Mouse (Mus musculus): ENCODE data around the gene Prdx6. TPM values are rescaled to one million over a fixed set of nuclear protein-coding genes. Genes with fewer than 3 reads are reported as not detected.

Gene Prdx6
- 357 and 360 TPM in 2 replicates for polyA plus RNA-seq (2016; fragmentation: Nextera tagmentation; extraction: Ambion mirVana)

DNA sequence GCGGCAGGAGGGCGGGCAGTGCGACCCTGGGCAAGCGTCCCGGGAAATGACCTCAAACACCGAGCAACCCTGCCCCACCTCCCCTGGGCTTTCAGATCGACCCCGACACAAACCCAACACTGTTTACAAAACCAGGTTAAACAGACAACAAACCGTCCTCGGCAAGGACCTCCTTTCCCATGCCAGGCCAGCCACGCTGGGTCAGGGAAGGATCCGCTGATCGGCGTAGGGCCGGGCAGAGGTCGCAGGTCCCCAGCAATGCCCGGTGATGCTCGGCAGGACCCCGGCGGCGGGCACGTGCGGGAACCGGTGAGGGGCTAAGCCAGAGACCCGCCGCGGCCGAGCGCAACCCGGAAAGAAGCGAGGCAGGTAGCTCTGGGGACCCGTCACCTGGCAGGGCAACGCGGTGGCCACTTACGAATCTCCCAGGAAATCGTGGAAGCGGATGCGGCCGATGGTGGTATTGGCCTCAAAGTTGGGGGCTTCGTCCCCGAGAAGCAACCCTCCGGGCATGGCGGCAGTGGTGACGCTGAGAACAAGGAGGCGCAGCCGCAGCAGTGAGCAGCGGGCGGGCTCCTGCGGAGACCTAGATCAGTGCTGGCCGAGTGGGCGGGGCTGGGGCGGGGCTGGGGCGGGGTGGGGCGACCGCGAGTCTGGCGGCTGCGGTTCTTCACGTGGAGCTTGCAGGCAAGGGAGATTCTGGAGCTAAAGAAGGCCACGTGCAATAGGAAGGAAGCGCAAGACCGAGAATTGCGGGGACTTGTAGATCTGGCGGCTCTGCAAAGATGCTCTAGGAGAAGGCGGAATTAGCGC is at the start of gene Prdx6:
Gene Prdx6, minus strand, starts transcription at position 616 of the 813 bp plus-strand sequence.
- H3K27ac ChIP-seq: peak within 1 kb of the TSS; percentile 67; the same call in 1 of the 2 replicates
- H3K9ac ChIP-seq: peak within 1 kb of the TSS; percentile 84
- peaks cover 9% of the 10 kb centered on the region for H3K27me3 ChIP-seq
- peak; percentile 96 for ATAC-seq (ENCODE audit: low FRiP score)
- H3K4me2 ChIP-seq: peak within 1 kb of the TSS; percentile 77
- peaks cover 30% of the 10 kb centered on the region for H3K4me1 ChIP-seq
- WGBS: under 1% methylated on average over 65 of the region's 66 CpGs
- peak within 1 kb of the TSS; percentile 75 for H3K4me3 ChIP-seq (replicated peaks)
- peaks cover 13% of the 10 kb centered on the region for H3K36me3 ChIP-seq (replicated peaks)
- no peaks in the 10 kb centered on the region for H3K9me3 ChIP-seq

GRCm38 (mm10) chr1:161288256-161288655 is 37.2 kb upstream of the Prdx6 start:
- no peak overlapping the region for H3K27ac ChIP-seq
- H3K4me3 ChIP-seq (replicated peaks): no peak overlapping the region
- H3K4me2 ChIP-seq: no peak overlapping the region
- no peak overlapping the region for H3K9ac ChIP-seq
- no peaks in the 10 kb centered on the region for H3K27me3 ChIP-seq
- WGBS: 54% methylated on average over 12 of the region's 12 CpGs
- H3K36me3 ChIP-seq (replicated peaks): no peaks in the 10 kb centered on the region
- H3K9me3 ChIP-seq: no peaks in the 10 kb centered on the region
- H3K4me1 ChIP-seq: peaks cover 3% of the 10 kb centered on the region; the same call in 1 of the 2 replicates
- ATAC-seq (ENCODE audit: low FRiP score): no peak

GRCm38 (mm10) chr1:161286726-161287310 is 35.8 kb upstream of the Prdx6 start:
- WGBS: 29% methylated on average over 11 of the region's 11 CpGs
- no peak overlapping the region for H3K4me3 ChIP-seq (replicated peaks)
- no peaks in the 10 kb centered on the region for H3K9me3 ChIP-seq

GRCm38 (mm10) chr1:161281054-161281688 is 30.2 kb upstream of the Prdx6 start:
- Histone ChIP-seq H3K36me3 (replicated peaks) (no peaks in the 10 kb centered on the region), H3K27ac (no peak overlapping the region), H3K27me3 (no peaks in the 10 kb centered on the region), H3K9ac (no peak overlapping the region), H3K9me3 (no peaks in the 10 kb centered on the region), H3K4me1 (no peaks in the 10 kb centered on the region), H3K4me3 (replicated peaks) (no peak overlapping the region), H3K4me2 (no peak overlapping the region)
- ATAC-seq (ENCODE audit: low FRiP score): no peak
- WGBS: 78% methylated on average over 3 of the region's 3 CpGs

More at GRCm38 (mm10) chr1:161286726-161287310, 35.8 kb upstream of the Prdx6 start:
- H3K27me3 ChIP-seq: no peaks in the 10 kb centered on the region
- peak overlapping the region; percentile 27; the same call in 1 of the 2 replicates for H3K4me2 ChIP-seq
- H3K36me3 ChIP-seq (replicated peaks): no peaks in the 10 kb centered on the region
- H3K9ac ChIP-seq: no peak overlapping the region
- no peak overlapping the region for H3K27ac ChIP-seq
- peaks cover 3% of the 10 kb centered on the region; the same call in 1 of the 2 replicates for H3K4me1 ChIP-seq
- peak; percentile 82 for ATAC-seq (ENCODE audit: low FRiP score)

- ATAC-seq (ENCODE audit: low FRiP score): no peak
- 80% methylated on average over 6 of the region's 6 CpGs for WGBS
- H3K4me3 ChIP-seq (replicated peaks): no peak overlapping the region
- H3K9me3 ChIP-seq: no peaks in the 10 kb centered on the region
- H3K4me2 ChIP-seq: no peak overlapping the region
- H3K27ac ChIP-seq: no peak overlapping the region
- H3K36me3 ChIP-seq (replicated peaks): no peaks in the 10 kb centered on the region
- H3K4me1 ChIP-seq: no peaks in the 10 kb centered on the region
- no peak overlapping the region for H3K9ac ChIP-seq
- no peaks in the 10 kb centered on the region for H3K27me3 ChIP-seq
Measured at GRCm38 (mm10) chr1:161279244-161279908, 28.4 kb upstream of the Prdx6 start.

DNA sequence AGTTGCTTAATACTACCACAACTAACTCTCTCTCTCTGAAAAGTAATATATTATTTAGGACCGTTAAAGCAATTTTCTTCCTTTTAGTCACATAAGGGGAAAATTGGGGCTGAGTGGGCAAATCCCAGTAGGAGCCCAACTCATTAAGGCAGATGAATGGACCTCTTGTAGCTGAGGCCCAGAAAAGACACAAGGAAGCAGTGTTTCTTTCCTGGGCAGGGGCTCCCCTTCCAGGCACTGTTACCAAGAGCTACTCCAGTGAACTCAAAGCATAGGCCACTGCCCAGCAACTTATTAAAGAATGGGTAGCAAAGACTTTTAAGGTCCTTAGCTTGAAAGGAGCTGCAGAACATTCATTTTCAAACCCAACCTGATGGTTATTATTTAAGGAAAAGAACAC is 22.5 kb upstream of the Prdx6 start:
- no peak overlapping the region for H3K4me2 ChIP-seq
- peak; percentile 68; the same call in 1 of the 2 replicates for ATAC-seq (ENCODE audit: low FRiP score)
- H3K4me3 ChIP-seq (replicated peaks): no peak overlapping the region
- 17% methylated on average over 1 of the region's 1 CpGs for WGBS
- no peaks in the 10 kb centered on the region for H3K9me3 ChIP-seq
- H3K27me3 ChIP-seq: no peaks in the 10 kb centered on the region
- H3K4me1 ChIP-seq: no peaks in the 10 kb centered on the region
- no peak overlapping the region for H3K9ac ChIP-seq
- H3K36me3 ChIP-seq (replicated peaks): no peaks in the 10 kb centered on the region
- H3K27ac ChIP-seq: no peak overlapping the region

DNA sequence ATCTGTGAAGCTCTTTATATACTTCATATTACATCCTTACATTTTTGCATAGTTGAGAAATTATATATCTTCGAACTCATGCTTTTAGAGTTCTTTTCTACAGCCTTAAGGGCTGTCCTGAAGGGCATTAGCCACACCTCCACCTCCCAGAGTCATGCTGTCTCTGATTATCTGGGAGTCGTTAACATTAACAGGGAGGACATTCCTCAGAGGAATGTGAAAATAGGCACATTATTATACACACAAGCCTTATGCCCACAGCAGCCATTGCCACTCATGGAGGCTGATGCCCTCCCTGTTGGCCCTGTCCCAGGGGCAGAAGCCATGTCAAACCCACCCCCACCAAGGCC is 20.4 kb upstream of the Prdx6 start:
- Histone ChIP-seq H3K27me3 (no peaks in the 10 kb centered on the region), H3K9ac (no peak overlapping the region), H3K4me3 (replicated peaks) (no peak overlapping the region), H3K4me2 (no peak overlapping the region), H3K36me3 (replicated peaks) (no peaks in the 10 kb centered on the region), H3K27ac (no peak overlapping the region), H3K4me1 (no peaks in the 10 kb centered on the region), H3K9me3 (no peaks in the 10 kb centered on the region)
- no peak for ATAC-seq (ENCODE audit: low FRiP score)
- WGBS: 73% methylated on average over 2 of the region's 2 CpGs

- H3K4me1 ChIP-seq: no peaks in the 10 kb centered on the region
- WGBS: 83% methylated on average over 4 of the region's 4 CpGs
- H3K27me3 ChIP-seq: no peaks in the 10 kb centered on the region
- H3K36me3 ChIP-seq (replicated peaks): no peaks in the 10 kb centered on the region
- ATAC-seq (ENCODE audit: low FRiP score): no peak
- no peak overlapping the region for H3K9ac ChIP-seq
- H3K27ac ChIP-seq: no peak overlapping the region
- H3K9me3 ChIP-seq: no peaks in the 10 kb centered on the region
- no peak overlapping the region for H3K4me3 ChIP-seq (replicated peaks)
- no peak overlapping the region for H3K4me2 ChIP-seq
Measured at GRCm38 (mm10) chr1:161270776-161271460, 19.9 kb upstream of the Prdx6 start.

DNA sequence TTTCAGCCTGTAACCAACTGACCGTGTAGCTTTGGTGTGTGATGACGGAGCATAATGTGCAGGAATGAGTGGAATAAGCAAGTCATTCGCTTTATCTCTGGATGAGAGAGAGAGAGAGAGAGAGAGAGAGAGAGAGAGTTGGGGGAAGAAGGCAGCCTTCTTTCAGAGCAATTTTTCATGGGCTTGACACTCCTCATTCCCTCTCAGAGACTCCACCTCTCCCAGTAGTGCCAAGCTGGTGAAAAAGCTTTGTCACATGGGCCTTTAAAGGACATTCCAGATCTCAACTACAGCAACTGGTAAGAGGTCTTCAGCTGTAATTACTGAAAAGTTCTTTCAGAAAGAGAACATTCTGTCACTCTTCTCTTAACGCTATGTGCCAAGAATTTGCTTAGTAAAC is 18.3 kb upstream of the Prdx6 start:
- Histone ChIP-seq H3K9ac (no peak overlapping the region), H3K4me2 (no peak overlapping the region), H3K27ac (no peak overlapping the region), H3K27me3 (no peaks in the 10 kb centered on the region), H3K36me3 (replicated peaks) (no peaks in the 10 kb centered on the region), H3K4me3 (replicated peaks) (no peak overlapping the region), H3K4me1 (no peaks in the 10 kb centered on the region), H3K9me3 (no peaks in the 10 kb centered on the region)
- no peak for ATAC-seq (ENCODE audit: low FRiP score)
- 85% methylated on average over 4 of the region's 4 CpGs for WGBS

GRCm38 (mm10) chr1:161268884-161269283 is 17.9 kb upstream of the Prdx6 start:
- 67% methylated on average over 5 of the region's 5 CpGs for WGBS
- Histone ChIP-seq H3K27me3 (no peaks in the 10 kb centered on the region), H3K4me2 (no peak overlapping the region), H3K36me3 (replicated peaks) (no peaks in the 10 kb centered on the region), H3K4me1 (no peaks in the 10 kb centered on the region), H3K9me3 (no peaks in the 10 kb centered on the region), H3K27ac (no peak overlapping the region), H3K9ac (no peak overlapping the region), H3K4me3 (replicated peaks) (no peak overlapping the region)
- no peak for ATAC-seq (ENCODE audit: low FRiP score)

GRCm38 (mm10) chr1:161268116-161268515 is 17.1 kb upstream of the Prdx6 start:
- Histone ChIP-seq H3K4me3 (replicated peaks) (no peak overlapping the region), H3K9ac (no peak overlapping the region), H3K27me3 (no peaks in the 10 kb centered on the region), H3K9me3 (no peaks in the 10 kb centered on the region), H3K4me1 (no peaks in the 10 kb centered on the region), H3K4me2 (no peak overlapping the region), H3K27ac (no peak overlapping the region), H3K36me3 (replicated peaks) (no peaks in the 10 kb centered on the region)
- ATAC-seq (ENCODE audit: low FRiP score): no peak
- 55% methylated on average over 7 of the region's 7 CpGs for WGBS

- Histone ChIP-seq H3K9me3 (no peaks in the 10 kb centered on the region), H3K4me2 (no peak overlapping the region), H3K36me3 (replicated peaks) (no peaks in the 10 kb centered on the region), H3K4me3 (replicated peaks) (no peak overlapping the region), H3K27ac (no peak overlapping the region), H3K4me1 (no peaks in the 10 kb centered on the region), H3K9ac (no peak overlapping the region), H3K27me3 (no peaks in the 10 kb centered on the region)
- ATAC-seq (ENCODE audit: low FRiP score): no peak
- WGBS: 86% methylated on average over 5 of the region's 5 CpGs
Measured at GRCm38 (mm10) chr1:161264961-161265360, 13.9 kb upstream of the Prdx6 start.

All from forebrain, embryonic 12.5 days (tissue).